Mouse (Mus musculus): ENCODE measurements around the gene Sp3. TPM values are rescaled to one million over a fixed set of nuclear protein-coding genes. Genes with fewer than 3 reads are reported as not detected.

Gene Sp3
- polyA plus RNA-seq, 1 experiment from 2014 or later, result 44.6 TPM

GRCm38 (mm10) chr2:73005611-73006515 is 25.6 kb upstream of the Sp3 start:
- 53% methylated on average over 3 of the region's 3 CpGs for WGBS
- H3K4me3 ChIP-seq, result no peak overlapping the region
- H3K36me3 ChIP-seq, result no peaks in the 10 kb centered on the region
- H3K9me3 ChIP-seq (replicated peaks), result peaks cover 13% of the 10 kb centered on the region
- 0 out of 2 replicates have a peak overlapping the region, but pooled peaks have one; percentile 39 for H3K9ac ChIP-seq
- no peaks in the 10 kb centered on the region for H3K27me3 ChIP-seq (replicated peaks)
- no peak for ATAC-seq (ENCODE audit: insufficient number of reproducible peaks, low FRiP score)
- H3K27ac ChIP-seq (ENCODE audit: poor library complexity, severe bottlenecking), result peak overlapping the region; percentile 77
- no peak overlapping the region for H3K4me2 ChIP-seq
- H3K4me1 ChIP-seq (replicated peaks), result peaks cover 32% of the 10 kb centered on the region

DNA sequence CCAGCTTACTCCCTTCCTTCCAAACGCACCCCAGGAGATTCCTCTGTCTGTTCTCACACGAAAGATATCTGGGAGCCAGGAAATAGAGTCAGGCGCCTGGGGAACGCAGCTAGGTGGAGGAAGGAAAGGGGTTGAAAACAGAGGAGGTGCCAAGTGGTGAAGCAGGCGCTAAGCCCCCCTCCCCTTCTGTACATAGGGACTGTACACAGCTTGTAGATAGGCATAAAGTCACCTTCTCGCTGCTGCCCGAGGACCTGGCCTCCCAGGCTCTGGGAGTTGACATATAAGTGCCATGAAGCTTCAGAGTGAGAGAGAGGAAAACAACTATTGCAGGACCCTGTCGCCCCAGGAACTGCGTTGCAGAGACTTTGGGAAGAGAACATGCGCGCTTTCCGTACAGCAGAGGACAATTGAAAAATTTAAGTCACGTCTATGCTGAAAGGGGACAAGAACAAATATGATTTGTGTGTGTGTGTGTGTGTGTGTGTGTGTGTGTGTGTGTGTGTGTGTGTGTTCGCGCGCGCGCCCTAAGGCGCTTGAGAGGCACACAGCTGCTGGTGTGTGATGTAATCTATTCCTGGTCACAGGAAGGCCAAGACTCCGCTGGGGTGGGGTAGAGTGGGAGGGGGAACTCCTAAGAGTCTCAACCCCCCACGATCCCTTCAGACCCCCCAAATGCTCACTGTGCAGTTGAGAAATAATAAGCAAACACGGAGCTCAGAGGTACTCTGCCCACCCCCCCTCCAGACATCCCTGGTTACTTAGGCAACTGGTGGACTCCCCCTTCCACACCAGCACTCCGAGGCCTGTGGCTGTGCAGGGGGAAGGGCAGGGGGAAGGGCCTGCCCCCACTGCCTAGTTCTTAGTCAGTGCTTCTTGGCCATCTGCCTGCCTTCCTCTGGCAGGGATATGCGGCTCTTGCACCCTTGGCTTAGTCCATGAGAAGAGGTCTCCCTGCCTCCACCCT is 23.8 kb upstream of the Sp3 start:
- peak overlapping the region; percentile 19 for H3K4me3 ChIP-seq
- H3K4me2 ChIP-seq, result peak overlapping the region; percentile 58
- H3K27ac ChIP-seq (ENCODE audit: poor library complexity, severe bottlenecking), result peak overlapping the region; percentile 92
- H3K27me3 ChIP-seq (replicated peaks), result no peaks in the 10 kb centered on the region
- peak; percentile 80 for ATAC-seq (ENCODE audit: insufficient number of reproducible peaks, low FRiP score)
- WGBS, result 11% methylated on average over 24 of the region's 24 CpGs
- H3K36me3 ChIP-seq, result no peaks in the 10 kb centered on the region
- peak overlapping the region; percentile 38; the same call in 1 of the 2 replicates for H3K9ac ChIP-seq
- peaks cover 3% of the 10 kb centered on the region; the same call in 1 of the 2 replicates for H3K9me3 ChIP-seq (replicated peaks)
- peaks cover 32% of the 10 kb centered on the region for H3K4me1 ChIP-seq (replicated peaks)

- ATAC-seq (ENCODE audit: insufficient number of reproducible peaks, low FRiP score), result no peak
- Histone ChIP-seq H3K27ac (ENCODE audit: poor library complexity, severe bottlenecking) (peak overlapping the region; percentile 92), H3K27me3 (replicated peaks) (no peaks in the 10 kb centered on the region), H3K9me3 (replicated peaks) (no peaks in the 10 kb centered on the region), H3K4me1 (replicated peaks) (peaks cover 32% of the 10 kb centered on the region), H3K4me2 (peak overlapping the region; percentile 58), H3K9ac (no peak overlapping the region), H3K36me3 (no peaks in the 10 kb centered on the region), H3K4me3 (no peak overlapping the region)
- WGBS, result 38% methylated on average over 12 of the region's 12 CpGs
Measured at GRCm38 (mm10) chr2:73003049-73003448, 22.8 kb upstream of the Sp3 start.

GRCm38 (mm10) chr2:73002451-73002850 is 22.2 kb upstream of the Sp3 start:
- Histone ChIP-seq H3K9me3 (replicated peaks) (no peaks in the 10 kb centered on the region), H3K4me3 (no peak overlapping the region), H3K36me3 (no peaks in the 10 kb centered on the region), H3K4me1 (replicated peaks) (peaks cover 34% of the 10 kb centered on the region), H3K4me2 (no peak overlapping the region), H3K27ac (ENCODE audit: poor library complexity, severe bottlenecking) (no peak overlapping the region), H3K27me3 (replicated peaks) (no peaks in the 10 kb centered on the region), H3K9ac (no peak overlapping the region)
- WGBS, result 80% methylated on average over 6 of the region's 6 CpGs
- no peak for ATAC-seq (ENCODE audit: insufficient number of reproducible peaks, low FRiP score)

DNA sequence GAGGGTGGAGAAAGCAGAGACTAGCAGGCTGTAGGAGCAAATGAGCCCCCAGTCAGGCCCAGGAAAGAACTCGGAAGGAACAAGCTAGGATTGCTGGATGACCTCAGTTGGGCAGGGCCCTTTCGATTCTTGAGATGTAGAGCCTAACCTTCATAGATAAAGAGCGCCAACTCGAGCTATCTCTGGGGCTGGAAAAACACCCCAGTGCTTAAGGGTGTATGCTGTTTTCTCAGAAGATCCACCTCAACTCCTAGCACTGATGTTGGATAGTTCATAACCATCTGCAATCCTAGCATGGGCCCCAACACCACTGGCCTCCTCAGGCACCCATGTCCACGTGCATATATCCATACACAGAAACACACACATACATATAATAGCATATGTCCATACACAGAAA is 21.7 kb upstream of the Sp3 start:
- H3K4me2 ChIP-seq, result no peak overlapping the region
- H3K36me3 ChIP-seq, result no peaks in the 10 kb centered on the region
- 62% methylated on average over 5 of the region's 5 CpGs for WGBS
- no peak for ATAC-seq (ENCODE audit: insufficient number of reproducible peaks, low FRiP score)
- H3K4me3 ChIP-seq, result no peak overlapping the region
- peaks cover 38% of the 10 kb centered on the region for H3K4me1 ChIP-seq (replicated peaks)
- H3K9me3 ChIP-seq (replicated peaks), result no peaks in the 10 kb centered on the region
- H3K27me3 ChIP-seq (replicated peaks), result no peaks in the 10 kb centered on the region
- H3K27ac ChIP-seq (ENCODE audit: poor library complexity, severe bottlenecking), result no peak overlapping the region
- no peak overlapping the region for H3K9ac ChIP-seq

DNA sequence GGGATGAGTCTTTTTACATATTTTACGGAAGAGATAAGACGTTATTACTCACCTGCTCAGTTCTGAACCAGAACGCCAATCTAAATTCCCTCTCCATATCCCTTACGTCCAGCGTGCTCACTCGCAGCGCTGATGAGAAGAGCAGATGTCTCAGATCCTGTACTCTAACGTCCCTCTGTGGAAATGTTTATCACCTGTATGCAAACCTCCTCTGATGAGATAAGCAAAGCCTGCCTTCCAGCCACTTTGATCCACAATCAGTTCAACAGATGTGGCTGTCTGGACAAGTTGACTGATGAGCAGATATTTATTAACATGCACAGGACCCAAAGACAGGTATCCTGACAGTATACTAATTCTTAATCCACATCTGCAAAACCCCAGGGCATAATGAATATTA is 19.9 kb upstream of the Sp3 start:
- ATAC-seq (ENCODE audit: insufficient number of reproducible peaks, low FRiP score), result no peak
- Histone ChIP-seq H3K9ac (no peak overlapping the region), H3K4me1 (replicated peaks) (peaks cover 45% of the 10 kb centered on the region)

GRCm38 (mm10) chr2:72997586-72997985 is 17.3 kb upstream of the Sp3 start:
- 88% methylated on average over 4 of the region's 4 CpGs for WGBS
- ATAC-seq (ENCODE audit: insufficient number of reproducible peaks, low FRiP score), result no peak

More for the DNA sequence above, 19.9 kb upstream of the Sp3 start:
- no peak overlapping the region for H3K4me3 ChIP-seq
- H3K36me3 ChIP-seq, result no peaks in the 10 kb centered on the region
- H3K27me3 ChIP-seq (replicated peaks), result no peaks in the 10 kb centered on the region
- no peak overlapping the region for H3K4me2 ChIP-seq
- 61% methylated on average over 8 of the region's 8 CpGs for WGBS
- no peak overlapping the region for H3K27ac ChIP-seq (ENCODE audit: poor library complexity, severe bottlenecking)
- no peaks in the 10 kb centered on the region for H3K9me3 ChIP-seq (replicated peaks)

DNA sequence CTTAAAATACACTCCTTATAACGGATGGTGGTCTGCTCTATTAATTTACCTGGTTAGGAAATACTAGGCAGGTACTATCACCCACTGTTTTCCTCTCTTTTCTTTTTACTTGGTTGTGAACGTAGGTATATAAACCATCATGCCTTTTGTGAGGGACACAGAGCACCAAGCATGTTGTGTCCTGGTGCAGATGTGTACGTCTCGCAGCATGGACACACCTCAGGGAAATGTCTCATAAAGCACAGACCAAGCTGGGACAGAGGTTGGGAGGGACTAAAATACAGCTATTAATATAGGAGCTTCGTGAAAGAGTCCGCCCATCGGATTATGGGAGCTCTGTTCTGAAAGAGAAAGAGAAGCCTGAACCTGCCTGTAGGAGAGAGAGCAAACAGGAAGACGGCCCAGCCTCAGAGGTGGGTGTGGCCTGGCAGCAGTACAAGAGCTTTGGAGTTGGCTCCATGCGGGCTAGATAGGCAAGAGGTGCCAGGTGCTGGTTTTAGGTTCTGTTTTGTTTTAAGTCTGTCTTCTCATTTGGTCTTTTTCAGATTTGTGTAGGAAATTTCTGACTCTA is 16.6 kb upstream of the Sp3 start:
- H3K4me3 ChIP-seq, result no peak overlapping the region
- no peak for ATAC-seq (ENCODE audit: insufficient number of reproducible peaks, low FRiP score)
- peak overlapping the region; percentile 15; the same call in 1 of the 2 replicates for H3K27ac ChIP-seq (ENCODE audit: poor library complexity, severe bottlenecking)
- H3K4me1 ChIP-seq (replicated peaks), result peaks cover 21% of the 10 kb centered on the region
- H3K27me3 ChIP-seq (replicated peaks), result no peaks in the 10 kb centered on the region
- H3K4me2 ChIP-seq, result no peak overlapping the region
- no peaks in the 10 kb centered on the region for H3K36me3 ChIP-seq
- no peak overlapping the region for H3K9ac ChIP-seq
- no peaks in the 10 kb centered on the region for H3K9me3 ChIP-seq (replicated peaks)
- 58% methylated on average over 9 of the region's 9 CpGs for WGBS

More at GRCm38 (mm10) chr2:72997586-72997985, 17.3 kb upstream of the Sp3 start:
- Histone ChIP-seq H3K4me1 (replicated peaks) (peaks cover 24% of the 10 kb centered on the region), H3K4me2 (no peak overlapping the region), H3K4me3 (no peak overlapping the region), H3K27me3 (replicated peaks) (no peaks in the 10 kb centered on the region), H3K27ac (ENCODE audit: poor library complexity, severe bottlenecking) (no peak overlapping the region), H3K9ac (no peak overlapping the region), H3K9me3 (replicated peaks) (no peaks in the 10 kb centered on the region), H3K36me3 (no peaks in the 10 kb centered on the region)

- Histone ChIP-seq H3K4me1 (replicated peaks) (peaks cover 20% of the 10 kb centered on the region), H3K27ac (ENCODE audit: poor library complexity, severe bottlenecking) (peak overlapping the region; percentile 85), H3K27me3 (replicated peaks) (no peaks in the 10 kb centered on the region), H3K9ac (no peak overlapping the region), H3K36me3 (no peaks in the 10 kb centered on the region), H3K9me3 (replicated peaks) (no peaks in the 10 kb centered on the region), H3K4me3 (no peak overlapping the region), H3K4me2 (peak overlapping the region; percentile 6; the same call in 1 of the 2 replicates)
- 41% methylated on average over 9 of the region's 9 CpGs for WGBS
- peak; percentile 78 for ATAC-seq (ENCODE audit: insufficient number of reproducible peaks, low FRiP score)
Measured at GRCm38 (mm10) chr2:72995346-72996097, 15.3 kb upstream of the Sp3 start.

- Histone ChIP-seq H3K9me3 (replicated peaks) (peaks cover 8% of the 10 kb centered on the region), H3K27me3 (replicated peaks) (no peaks in the 10 kb centered on the region), H3K4me1 (replicated peaks) (peaks cover 20% of the 10 kb centered on the region), H3K4me2 (no peak overlapping the region), H3K4me3 (no peak overlapping the region), H3K27ac (ENCODE audit: poor library complexity, severe bottlenecking) (no peak overlapping the region), H3K9ac (no peak overlapping the region), H3K36me3 (peaks cover 5% of the 10 kb centered on the region)
- ATAC-seq (ENCODE audit: insufficient number of reproducible peaks, low FRiP score), result no peak
- 60% methylated on average over 2 of the region's 2 CpGs for WGBS
Measured at GRCm38 (mm10) chr2:72994165-72994564, 13.9 kb upstream of the Sp3 start.

Data from heart, embryonic 12.5 days (tissue).